Mouse (Mus musculus) macrophage (primary cell): ENCODE results near the gene Hesx1. TPM values are rescaled to one million over a fixed set of nuclear protein-coding genes. Genes with fewer than 3 reads are reported as not detected.

Source experiments
- polyA plus RNA-seq: library from polyadenylated mRNA; stranded (reverse); fragments of 250-400 nt; gene quantifications from 3 replicates; pipeline ENCODE4 v1.2.4, GENCODE M21; 2018; ENCODE audit warnings: inconsistent platforms

Hesx1 gene
- polyA plus RNA-seq, 1 experiment from 2014 or later: 1.4 TPM

Other genes starting within 250 kb of the Hesx1 start
- not detected in 3 replicates for gene Asb14, start 99.9 kb upstream of the Hesx1 start, polyA plus RNA-seq
- gene Appl1, start 23.2 kb upstream of the Hesx1 start, polyA plus RNA-seq: 13.9 to 18.6 TPM (median 15.8 TPM) in 3 replicates
- 0.04 to 0.10 TPM (median 0.06 TPM) in 3 replicates for gene Il17rd, start 44.5 kb downstream of the Hesx1 start, polyA plus RNA-seq
- 34.2 to 81.9 TPM (median 57.0 TPM) in 3 replicates for gene Arhgef3, start 120.5 kb downstream of the Hesx1 start, polyA plus RNA-seq